22 mouse cellular contexts compared by ENCODE assay signal in genomic region chr10:83124560-83124959, GRCm38 (mm10).
"Had no signal": no experiment of that assay in that cellular context is flagged by ENCODE, and none has a peak within 500 bp of the region (broad histone marks: within the 10 kb centered on the region; RNA-seq: fewer than 3 reads in every experiment).

No protein-coding gene starts in this region.

- ATAC-seq: liver, postnatal 0 days; lung, postnatal 0 days; midbrain, embryonic 16.5 days had no signal

- H3K9me3 ChIP-seq: lung, embryonic 15.5 days; midbrain, embryonic 10.5 days; midbrain, embryonic 12.5 days; neural tube, embryonic 13.5 days; neural tube, embryonic 15.5 days; stomach, embryonic 15.5 days had no signal

- H3K27ac ChIP-seq: lung, embryonic 15.5 days; midbrain, embryonic 10.5 days; midbrain, embryonic 12.5 days; neural tube, embryonic 13.5 days; neural tube, embryonic 15.5 days; stomach, embryonic 15.5 days; stomach, postnatal 0 days had no signal

- H3K27me3 ChIP-seq: lung, embryonic 15.5 days; midbrain, embryonic 12.5 days; neural tube, embryonic 13.5 days; neural tube, embryonic 15.5 days; stomach, embryonic 15.5 days had no signal

- H3K4me3 ChIP-seq: lung, embryonic 15.5 days; midbrain, embryonic 10.5 days; midbrain, embryonic 12.5 days; myocyte; neural tube, embryonic 13.5 days; neural tube, embryonic 15.5 days; stomach, embryonic 15.5 days had no signal

- H3K4me1 ChIP-seq: stomach, embryonic 15.5 days had no signal

- H3K4me2 ChIP-seq: lung, embryonic 15.5 days; midbrain, embryonic 12.5 days; neural tube, embryonic 13.5 days; neural tube, embryonic 15.5 days; stomach, embryonic 15.5 days had no signal

- H3K36me3 ChIP-seq: lung, embryonic 15.5 days; midbrain, embryonic 10.5 days; midbrain, embryonic 12.5 days; neural tube, embryonic 13.5 days; neural tube, embryonic 15.5 days; stomach, embryonic 15.5 days had no signal

- DNase-seq: liver, postnatal 0 days; lung, adult 2 months; lung, postnatal 14 days; lung, postnatal 4 days; midbrain, embryonic 14.5 days; retina, postnatal 1 day; right cerebral cortex, adult 18-20 months; right cerebral cortex, postnatal 25 days; right cerebral cortex, postnatal 4 days; thymus, adult 2 months; thymus, postnatal 25 days; thymus, postnatal 4 days had no signal

- H3K9ac ChIP-seq: liver, postnatal 0 days; lung, embryonic 15.5 days; midbrain, embryonic 12.5 days; neural tube, embryonic 13.5 days; neural tube, embryonic 15.5 days; stomach, embryonic 15.5 days had no signal
